Mouse (Mus musculus) MEL (cell line): Measurements from ENCODE around the gene Cd164l2.

ENCODE experiments used
- BHLHE40 ChIP-seq: IDR thresholded peaks from 2 replicates; pipeline ENCODE4 v1.6.1; 2012; ENCODE audit warnings: low read depth, mild to moderate bottlenecking, inconsistent platforms, low read length, improper control_type of control experiment, borderline replicate concordance
- CTCF ChIP-seq, 3 experiments: IDR thresholded peaks in 2 of 3; conservative IDR thresholded peaks in 1 of 3; 2 replicates each; pipeline ENCODE4 v1.5.1; 2011 to 2012; ENCODE audit warnings: low read length in 3 of 3, low read depth in 2 of 3, mild to moderate bottlenecking in 2 of 3, improper control_type of control experiment in 1 of 3, inconsistent platforms in 1 of 3, mixed read lengths in 1 of 3, moderate library complexity in 1 of 3; ENCODE audit not compliant: control insufficient read depth in 1 of 3, insufficient read depth in 1 of 3, poor library complexity in 1 of 3, severe bottlenecking in 1 of 3
- E2F4 ChIP-seq: IDR thresholded peaks from 2 replicates; pipeline ENCODE4 v1.6.1; 2011; ENCODE audit warnings: low read depth, low read length, improper control_type of control experiment, borderline replicate concordance
- EP300 ChIP-seq, 2 experiments: IDR thresholded peaks; 2 replicates each; pipeline ENCODE4 v1.6.1; 2011; ENCODE audit warnings: improper control_type of control experiment in 2 of 2, low read length in 2 of 2, low read depth in 1 of 2, mild to moderate bottlenecking in 1 of 2
- MAFK ChIP-seq: IDR thresholded peaks from 2 replicates; pipeline ENCODE4 v1.6.1; 2011; ENCODE audit warnings: low read depth, mild to moderate bottlenecking, low read length, improper control_type of control experiment, borderline replicate concordance
- POLR2A ChIP-seq, 2 experiments: IDR thresholded peaks; 2 replicates each; pipeline ENCODE4 v1.6.1; 2011 to 2012; ENCODE audit warnings: low read length in 2 of 2, mild to moderate bottlenecking in 2 of 2, control low read depth in 1 of 2, improper control_type of control experiment in 1 of 2, low read depth in 1 of 2, moderate library complexity in 1 of 2; ENCODE audit not compliant: control insufficient read depth in 1 of 2, insufficient read depth in 1 of 2, poor library complexity in 1 of 2

DNA sequence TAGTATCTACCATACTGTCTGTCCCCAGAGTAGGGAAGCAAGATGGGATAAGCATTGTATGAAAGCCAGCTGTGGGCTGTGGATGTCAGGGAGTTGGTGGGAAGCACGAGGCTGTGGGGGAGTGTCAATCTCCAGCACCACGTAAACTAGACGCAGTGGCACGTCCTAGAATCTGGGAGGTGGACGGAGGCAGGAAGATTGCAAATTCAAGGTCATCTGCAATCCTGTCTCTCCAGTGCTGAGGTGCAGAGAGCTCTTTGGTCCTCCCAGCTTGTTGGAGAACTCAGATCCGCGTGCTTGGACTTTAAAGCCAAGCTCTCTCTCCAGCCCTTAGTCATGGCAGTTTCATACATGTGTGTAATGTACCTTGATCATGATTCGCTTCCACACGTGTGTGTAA lies 45.2 kb upstream of the Cd164l2 start:
- no peak for TF ChIP-seq CTCF (IDR thresholded peaks at IDR 0.05 in 2 of 3, conservative IDR thresholded peaks at IDR 0.05 in 1 of 3; ENCODE audit: control insufficient read depth in 1 of 3, insufficient read depth in 1 of 3, low read depth in 2 of 3, low read length in 3 of 3, poor library complexity in 1 of 3, severe bottlenecking in 1 of 3)
- no peak for TF ChIP-seq POLR2A (IDR thresholded peaks at IDR 0.05; ENCODE audit: control insufficient read depth in 1 of 2, insufficient read depth in 1 of 2, low read depth in 1 of 2, low read length in 2 of 2, poor library complexity in 1 of 2)
- no peak for TF ChIP-seq BHLHE40
- no peak for TF ChIP-seq E2F4
- TF ChIP-seq EP300 (IDR thresholded peaks at IDR 0.05; ENCODE audit: low read depth in 1 of 2, low read length in 2 of 2): no peak
- TF ChIP-seq MAFK: no peak
